Mouse (Mus musculus) kidney, embryonic 14.5 days (tissue): ENCODE measurements around the gene Pkd1l2. TPM values are rescaled to one million over a fixed set of nuclear protein-coding genes. Genes with fewer than 3 reads are reported as not detected.

ENCODE experiments used
- ATAC-seq: fragments of 200-750 bp; cut with Nextera tagmentation; 2 replicates; pipeline ENCODE4 v1.8.0; 2017; ENCODE audit warnings: moderate number of reproducible peaks, mild to moderate bottlenecking, moderate TSS enrichment, moderate library complexity; ENCODE audit not compliant: low FRiP score, low TSS enrichment
- H3K27ac ChIP-seq: fragments of 300-500 bp; sonication (generic); 2 replicates; pipeline ENCODE4 v1.5.1; 2014; ENCODE audit warnings: low read depth, mild to moderate bottlenecking, low read length, moderate library complexity, mixed read lengths
- H3K27me3 ChIP-seq: fragments of 300-500 bp; sonication (generic); 2 replicates; pipeline ENCODE4 v1.6.1; 2014; ENCODE audit warnings: mild to moderate bottlenecking, low read length; ENCODE audit not compliant: control insufficient read depth, insufficient read depth
- H3K36me3 ChIP-seq: fragments of 300-500 bp; sonication (generic); 2 replicates; pipeline ENCODE4 v1.6.1; 2014; ENCODE audit warnings: low read length, mixed read lengths; ENCODE audit not compliant: control insufficient read depth, insufficient read depth
- H3K4me1 ChIP-seq: fragments of 300-500 bp; sonication (generic); 2 replicates; pipeline ENCODE4 v1.6.1; 2014; ENCODE audit warnings: low read length, mixed read lengths; ENCODE audit not compliant: control insufficient read depth, insufficient read depth
- H3K4me2 ChIP-seq: fragments of 300-500 bp; sonication (generic); replicated peaks from 2 replicates; pipeline ENCODE4 v1.6.1; 2014; ENCODE audit warnings: low read depth, mild to moderate bottlenecking, low read length
- H3K4me3 ChIP-seq: fragments of 300-500 bp; sonication (generic); 2 replicates; pipeline ENCODE4 v1.5.1; 2014; ENCODE audit warnings: mild to moderate bottlenecking, low read length
- H3K9ac ChIP-seq: fragments of 300-500 bp; sonication (generic); 2 replicates; pipeline ENCODE4 v1.6.1; 2014; ENCODE audit warnings: low read depth, mild to moderate bottlenecking, low read length, moderate library complexity
- H3K9me3 ChIP-seq: fragments of 300-500 bp; sonication (generic); 2 replicates; pipeline ENCODE4 v1.6.1; 2016; ENCODE audit warnings: low read length; ENCODE audit not compliant: control insufficient read depth
- WGBS: fragments of 180-500 bp; shearing (Covaris S2); extraction: QIAGEN DNeasy Blood & Tissue Kit; methylation state at CpG from one replicate; pipeline ENCODE4 v1.1.7; 2014; 5-methylcytosine and 5-hydroxymethylcytosine counted together
- polyA plus RNA-seq: library from polyadenylated mRNA; unstranded; fragments of >200 nt; fragmentation: Nextera tagmentation; extraction: Ambion mirVana; gene quantifications from 2 replicates; pipeline ENCODE4 v1.2.1, GENCODE M21; 2014

Gene Pkd1l2
- polyA plus RNA-seq, 1 experiment from 2014 or later = not detected

GRCm38 (mm10) chr8:117053135-117054079 is 28.8 kb downstream of the Pkd1l2 start:
- no peaks in the 10 kb centered on the region for H3K9me3 ChIP-seq
- WGBS = 72% methylated on average over 12 of the region's 12 CpGs
- ATAC-seq = no peak
- H3K9ac ChIP-seq = no peak overlapping the region
- no peaks in the 10 kb centered on the region; the same call in 1 of the 2 replicates for H3K27me3 ChIP-seq
- no peak overlapping the region for H3K4me2 ChIP-seq
- no peak overlapping the region for H3K27ac ChIP-seq
- H3K4me3 ChIP-seq = no peak overlapping the region
- no peaks in the 10 kb centered on the region for H3K36me3 ChIP-seq
- no peaks in the 10 kb centered on the region for H3K4me1 ChIP-seq

- H3K4me1 ChIP-seq = no peaks in the 10 kb centered on the region
- 23% methylated on average over 9 of the region's 9 CpGs for WGBS
- no peaks in the 10 kb centered on the region for H3K36me3 ChIP-seq
- H3K4me2 ChIP-seq = no peak overlapping the region
- peak; percentile 61; the same call in 1 of the 2 replicates for ATAC-seq
- no peak overlapping the region for H3K27ac ChIP-seq
- H3K9me3 ChIP-seq = no peaks in the 10 kb centered on the region
- no peaks in the 10 kb centered on the region; the same call in 1 of the 2 replicates for H3K27me3 ChIP-seq
- H3K4me3 ChIP-seq = no peak overlapping the region
- no peak overlapping the region for H3K9ac ChIP-seq
Measured at GRCm38 (mm10) chr8:117051316-117051715, 30.9 kb downstream of the Pkd1l2 start.

GRCm38 (mm10) chr8:117050763-117051162 is 31.5 kb downstream of the Pkd1l2 start:
- no peaks in the 10 kb centered on the region for H3K36me3 ChIP-seq
- 82% methylated on average over 9 of the region's 9 CpGs for WGBS

GRCm38 (mm10) chr8:117049444-117049843 is 32.8 kb downstream of the Pkd1l2 start:
- no peaks in the 10 kb centered on the region for H3K36me3 ChIP-seq
- no peak for ATAC-seq
- no peak overlapping the region for H3K4me3 ChIP-seq
- H3K27me3 ChIP-seq = no peaks in the 10 kb centered on the region
- no peak overlapping the region for H3K27ac ChIP-seq
- WGBS = 62% methylated on average over 7 of the region's 7 CpGs
- H3K4me1 ChIP-seq = no peaks in the 10 kb centered on the region
- no peaks in the 10 kb centered on the region for H3K9me3 ChIP-seq
- H3K4me2 ChIP-seq = no peak overlapping the region
- H3K9ac ChIP-seq = no peak overlapping the region

More at GRCm38 (mm10) chr8:117050763-117051162, 31.5 kb downstream of the Pkd1l2 start:
- Histone ChIP-seq H3K27me3 (no peaks in the 10 kb centered on the region; the same call in 1 of the 2 replicates), H3K4me3 (no peak overlapping the region), H3K4me1 (no peaks in the 10 kb centered on the region), H3K9ac (no peak overlapping the region), H3K9me3 (no peaks in the 10 kb centered on the region), H3K27ac (no peak overlapping the region), H3K4me2 (no peak overlapping the region)
- ATAC-seq = no peak

GRCm38 (mm10) chr8:117043584-117043983 is 38.7 kb downstream of the Pkd1l2 start:
- no peaks in the 10 kb centered on the region for H3K9me3 ChIP-seq
- no peaks in the 10 kb centered on the region for H3K4me1 ChIP-seq
- no peak overlapping the region for H3K4me2 ChIP-seq
- no peak overlapping the region for H3K9ac ChIP-seq
- no peaks in the 10 kb centered on the region for H3K36me3 ChIP-seq
- whole genome bisulfite sequencing = 91% methylated on average over 3 of the region's 3 CpGs
- no peaks in the 10 kb centered on the region for H3K27me3 ChIP-seq
- no peak for ATAC-seq
- no peak overlapping the region for H3K27ac ChIP-seq
- H3K4me3 ChIP-seq = no peak overlapping the region

- no peak for ATAC-seq
- no peaks in the 10 kb centered on the region for H3K36me3 ChIP-seq
- no peaks in the 10 kb centered on the region for H3K27me3 ChIP-seq
- no peak overlapping the region for H3K4me3 ChIP-seq
- 84% methylated on average over 7 of the region's 7 CpGs for WGBS
- H3K9me3 ChIP-seq = no peaks in the 10 kb centered on the region
- H3K4me1 ChIP-seq = no peaks in the 10 kb centered on the region
- H3K27ac ChIP-seq = no peak overlapping the region
- no peak overlapping the region for H3K9ac ChIP-seq
- H3K4me2 ChIP-seq = no peak overlapping the region
Measured at GRCm38 (mm10) chr8:117039843-117040242, 42.4 kb downstream of the Pkd1l2 start.

GRCm38 (mm10) chr8:117037374-117037935 is 44.8 kb downstream of the Pkd1l2 start:
- ATAC-seq = no peak
- H3K4me1 ChIP-seq = no peaks in the 10 kb centered on the region
- no peak overlapping the region for H3K4me3 ChIP-seq
- H3K27ac ChIP-seq = no peak overlapping the region
- H3K27me3 ChIP-seq = no peaks in the 10 kb centered on the region
- H3K4me2 ChIP-seq = no peak overlapping the region
- no peak overlapping the region for H3K9ac ChIP-seq
- H3K9me3 ChIP-seq = no peaks in the 10 kb centered on the region
- no peaks in the 10 kb centered on the region for H3K36me3 ChIP-seq
- WGBS = 87% methylated on average over 7 of the region's 7 CpGs

GRCm38 (mm10) chr8:117033393-117033792 is 48.9 kb downstream of the Pkd1l2 start:
- Histone ChIP-seq H3K27ac (no peak overlapping the region), H3K9ac (no peak overlapping the region), H3K27me3 (no peaks in the 10 kb centered on the region), H3K4me2 (no peak overlapping the region), H3K36me3 (no peaks in the 10 kb centered on the region), H3K4me3 (no peak overlapping the region), H3K4me1 (0 out of 2 replicates have a peak, but pooled peaks cover 3% of the 10 kb centered on the region), H3K9me3 (no peaks in the 10 kb centered on the region)
- WGBS = 78% methylated on average over 3 of the region's 3 CpGs
- ATAC-seq = no peak

- Histone ChIP-seq H3K36me3 (no peaks in the 10 kb centered on the region), H3K4me1 (0 out of 2 replicates have a peak, but pooled peaks cover 3% of the 10 kb centered on the region)
- no peak for ATAC-seq
Measured at GRCm38 (mm10) chr8:117032609-117033008, 49.6 kb downstream of the Pkd1l2 start.

More at GRCm38 (mm10) chr8:117032609-117033008, 49.6 kb downstream of the Pkd1l2 start:
- H3K27ac ChIP-seq = no peak overlapping the region
- no peaks in the 10 kb centered on the region for H3K9me3 ChIP-seq
- WGBS = 78% methylated on average over 8 of the region's 8 CpGs
- no peak overlapping the region for H3K9ac ChIP-seq
- H3K4me3 ChIP-seq = no peak overlapping the region
- H3K27me3 ChIP-seq = no peaks in the 10 kb centered on the region
- H3K4me2 ChIP-seq = no peak overlapping the region
